Mouse (Mus musculus) ES-E14 (cell line): ENCODE data around the gene Prr5l. TPM values are rescaled to one million over a fixed set of nuclear protein-coding genes. Genes with fewer than 3 reads are reported as not detected.

Experiments
- DNase-seq: peaks from one replicate; pipeline ENCODE4 v3.0.0-alpha.2; 2013; ENCODE audit warnings: low read depth, low spot score
- H3K27ac ChIP-seq: 2 replicates; pipeline ENCODE4 v1.5.1; 2012; ENCODE audit warnings: low read depth, mild to moderate bottlenecking, low read length, moderate library complexity, mixed read lengths; ENCODE audit not compliant: poor library complexity, insufficient read depth, severe bottlenecking
- H3K36me3 ChIP-seq: 2 replicates; pipeline ENCODE4 v1.6.1; 2012; ENCODE audit warnings: mild to moderate bottlenecking, low read length, moderate library complexity, mixed read lengths; ENCODE audit not compliant: control insufficient read depth, poor library complexity, insufficient read depth, severe bottlenecking
- H3K4me1 ChIP-seq, 2 experiments: fragments of 150-350 bp in 1 of 2; sonication (generic) in 1 of 2; 2 replicates each; pipeline ENCODE4 v1.6.1; 2012; ENCODE audit warnings: low read length in 2 of 2, mild to moderate bottlenecking in 1 of 2, mixed read lengths in 1 of 2; ENCODE audit not compliant: control insufficient read depth in 2 of 2, insufficient read depth in 2 of 2, poor library complexity in 1 of 2
- H3K4me3 ChIP-seq, 2 experiments: fragments of 150-350 bp in 1 of 2; sonication (generic) in 1 of 2; 2 replicates each; pipeline ENCODE4 v1.5.1; 2012; ENCODE audit warnings: low read length in 2 of 2, low read depth in 1 of 2, mild to moderate bottlenecking in 1 of 2, mixed read lengths in 1 of 2; ENCODE audit not compliant: insufficient read depth in 1 of 2, poor library complexity in 1 of 2, severe bottlenecking in 1 of 2
- H3K9ac ChIP-seq: 2 replicates; pipeline ENCODE4 v1.6.1; 2012; ENCODE audit warnings: low read depth, mild to moderate bottlenecking, low read length, mixed read lengths; ENCODE audit not compliant: poor library complexity, insufficient read depth, severe bottlenecking
- H3K9me3 ChIP-seq: fragments of 150-350 bp; sonication (generic); 2 replicates; pipeline ENCODE4 v1.6.1; 2012; ENCODE audit warnings: low read depth, mild to moderate bottlenecking, low read length; ENCODE audit not compliant: control insufficient read depth, insufficient read depth
- CHD2 ChIP-seq: IDR thresholded peaks from 2 replicates; pipeline ENCODE4 v1.6.1; 2014; ENCODE audit warnings: mild to moderate bottlenecking, low read depth, low read length, inconsistent platforms
- HCFC1 ChIP-seq: IDR thresholded peaks from 2 replicates; pipeline ENCODE4 v1.6.1; 2012; ENCODE audit warnings: low read length, inconsistent platforms, borderline replicate concordance; ENCODE audit not compliant: insufficient read depth
- MAFK ChIP-seq: IDR thresholded peaks from 2 replicates; pipeline ENCODE4 v1.6.1; 2014; ENCODE audit warnings: mild to moderate bottlenecking, low read depth, low read length, inconsistent platforms; ENCODE audit not compliant: insufficient read depth
- ZC3H11A ChIP-seq: IDR thresholded peaks from 2 replicates; pipeline ENCODE4 v1.6.1; 2012; ENCODE audit warnings: low read depth, mild to moderate bottlenecking, inconsistent platforms, low read length, borderline replicate concordance
- ZNF384 ChIP-seq: IDR thresholded peaks from 2 replicates; pipeline ENCODE4 v1.6.1; 2012; ENCODE audit warnings: low read depth, low read length, inconsistent platforms
- in situ Hi-C, 2 experiments: fragments of 600-800 bp; cut with MboI; formaldehyde crosslinking; loops; one replicate each; pipeline ENCODE4 v1.15.1; 2025; ENCODE audit warnings: low sequenced_read_pairs in 2 of 2, inconsistent platforms in 1 of 2; ENCODE audit not compliant: unreplicated experiment in 2 of 2
- total RNA-seq: library from RNA; depleted of rRNA; stranded (reverse); fragments of 300-350 nt; gene quantifications from 2 replicates; pipeline ENCODE4 v1.2.3, GENCODE M21; 2012

Gene Prr5l
- total RNA-seq, 1 experiment, result 4.5 TPM

DNA sequence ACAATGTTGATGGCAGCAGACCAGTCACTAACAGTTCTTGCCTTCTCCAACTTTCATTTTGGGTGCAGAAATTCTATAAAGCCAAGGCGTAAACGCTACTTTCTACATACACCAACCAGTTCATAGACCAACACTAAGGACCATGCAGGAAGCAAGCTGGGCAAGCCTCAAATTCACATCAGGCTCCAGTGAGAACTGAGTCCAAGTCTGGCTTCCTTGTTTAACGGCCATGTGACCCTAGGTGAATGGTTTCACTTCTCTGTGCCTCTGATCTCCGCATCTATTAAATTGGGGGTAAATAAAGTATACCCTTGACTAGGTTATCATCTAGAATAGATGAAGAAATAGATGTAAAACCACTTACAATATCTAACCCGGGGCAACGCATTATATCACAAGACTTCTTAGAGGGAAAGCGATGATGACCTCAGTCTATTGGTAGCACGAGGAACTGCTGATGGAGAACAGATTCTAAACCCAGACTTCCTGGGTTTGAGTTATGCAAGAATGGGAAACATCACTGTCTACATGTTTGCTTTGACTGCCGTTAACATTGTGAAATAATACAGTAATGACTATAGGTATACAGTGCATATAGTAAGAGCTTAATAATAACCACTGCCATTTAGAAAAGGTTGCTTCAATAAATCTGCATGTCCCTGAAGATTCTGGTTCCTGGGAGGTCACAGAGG lies 1.2 kb downstream of the Prr5l start:
- H3K9me3 ChIP-seq, result no peaks in the 10 kb centered on the region
- no peak overlapping the region for H3K9ac ChIP-seq
- TF ChIP-seq HCFC1 (no peak), CHD2 (no peak), ZNF384 (no peak), ZC3H11A (no peak), MAFK (no peak)
- in situ Hi-C loops, result no loop called here
- H3K4me3 ChIP-seq, result no peak overlapping the region
- H3K36me3 ChIP-seq, result no peaks in the 10 kb centered on the region
- no peak overlapping the region for H3K27ac ChIP-seq
- no peak for DNase-seq
- no peaks in the 10 kb centered on the region for H3K4me1 ChIP-seq

GRCm38 (mm10) chr2:101871179-101871578 lies 11.6 kb downstream of the Prr5l start:
- H3K4me3 ChIP-seq, result peak overlapping the region in 1 of 2 experiments; percentile 38; a peak in 1 of 4 replicates
- peak overlapping the region; percentile 46; the same call in 1 of the 2 replicates for H3K9ac ChIP-seq
- H3K9me3 ChIP-seq, result no peaks in the 10 kb centered on the region
- no peaks in the 10 kb centered on the region; a peak in 1 of 4 replicates for H3K4me1 ChIP-seq
- peak; percentile 59 for DNase-seq
- no peak overlapping the region for H3K27ac ChIP-seq
- TF ChIP-seq HCFC1, result no peak
- no peak for TF ChIP-seq ZNF384
- no peak for TF ChIP-seq CHD2
- TF ChIP-seq ZC3H11A, result peak; percentile 52; the same call in 1 of the 2 replicates
- no peaks in the 10 kb centered on the region for H3K36me3 ChIP-seq
- in situ Hi-C loops, result no loop called here

- no peak for DNase-seq
- TF ChIP-seq ZNF384 (no peak), CHD2 (no peak), MAFK (no peak), HCFC1 (no peak), ZC3H11A (no peak)
- Histone ChIP-seq H3K9ac (no peak overlapping the region), H3K36me3 (no peaks in the 10 kb centered on the region), H3K4me1 (no peaks in the 10 kb centered on the region; a peak in 1 of 4 replicates), H3K27ac (no peak overlapping the region), H3K9me3 (no peaks in the 10 kb centered on the region), H3K4me3 (no peak overlapping the region)
- in situ Hi-C loops, result no loop called here
Observed at GRCm38 (mm10) chr2:101868683-101869082, 14.1 kb downstream of the Prr5l start.

DNA sequence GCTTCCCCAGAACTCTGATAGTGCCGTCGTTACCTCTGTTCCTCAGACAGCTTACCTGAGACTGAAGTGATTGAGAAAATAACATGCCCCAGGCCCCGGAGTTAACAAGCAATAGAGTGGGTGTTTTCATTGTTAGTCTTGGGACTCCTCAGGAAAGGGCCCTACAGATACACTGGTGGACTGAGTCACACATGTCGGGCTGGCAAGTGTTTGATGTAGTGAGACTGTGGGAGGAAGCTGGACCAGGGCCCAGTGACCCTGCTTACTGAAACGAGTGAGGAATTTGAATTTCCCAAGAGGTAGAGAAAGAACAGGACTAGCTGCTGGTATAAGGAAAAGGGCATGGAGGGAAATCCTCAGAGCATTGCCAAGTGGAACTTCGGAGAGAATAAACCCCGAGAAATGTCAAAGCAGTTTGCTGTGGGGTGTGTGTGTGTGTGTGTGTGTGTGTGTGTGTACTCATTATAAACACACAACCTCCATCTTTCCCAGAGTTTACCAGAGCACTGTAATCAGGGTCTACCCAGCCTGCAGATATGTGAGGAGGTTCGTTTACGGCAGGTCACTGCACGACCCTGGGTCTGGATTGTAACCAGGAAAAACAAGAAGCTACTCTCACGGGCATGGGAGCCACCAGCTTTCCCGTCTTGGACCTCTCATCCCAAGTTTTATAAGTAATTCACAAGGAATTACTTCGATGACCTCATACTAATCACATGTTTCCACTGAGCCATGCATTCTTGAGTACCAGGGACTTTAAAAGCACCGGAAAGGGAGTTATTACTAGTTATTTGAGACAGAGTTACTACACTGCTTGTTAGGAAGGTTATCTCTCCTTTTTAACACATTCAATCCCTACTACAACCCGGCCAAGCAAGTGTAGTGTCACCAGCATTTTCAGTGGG lies 20.4 kb downstream of the Prr5l start:
- no peak for DNase-seq
- H3K27ac ChIP-seq, result no peak overlapping the region

More for the DNA sequence above, 20.4 kb downstream of the Prr5l start:
- TF ChIP-seq MAFK (no peak), ZC3H11A (no peak), ZNF384 (no peak), CHD2 (no peak), HCFC1 (no peak)
- H3K9me3 ChIP-seq, result no peaks in the 10 kb centered on the region
- H3K9ac ChIP-seq, result no peak overlapping the region
- no peaks in the 10 kb centered on the region for H3K4me1 ChIP-seq
- H3K4me3 ChIP-seq, result no peak overlapping the region
- in situ Hi-C loops, result no loop called here
- no peaks in the 10 kb centered on the region for H3K36me3 ChIP-seq
